Mouse (Mus musculus) bone marrow macrophage, adult 2 months (primary cell): ENCODE results near the gene Cd80. TPM values are rescaled to one million over a fixed set of nuclear protein-coding genes. Genes with fewer than 3 reads are reported as not detected.

Experiments
- H3K27ac ChIP-seq: 2 replicates; pipeline ENCODE4 v1.5.1; 2012; ENCODE audit warnings: low read depth, low read length; ENCODE audit not compliant: insufficient read depth
- H3K4me1 ChIP-seq: 2 replicates; pipeline ENCODE4 v1.6.1; 2012; ENCODE audit warnings: low read length; ENCODE audit not compliant: control insufficient read depth, insufficient read depth
- H3K4me3 ChIP-seq: 2 replicates; pipeline ENCODE4 v1.5.1; 2012; ENCODE audit warnings: mild to moderate bottlenecking, low read length, moderate library complexity; ENCODE audit not compliant: insufficient read depth
- CTCF ChIP-seq: IDR thresholded peaks from 2 replicates; pipeline ENCODE4 v1.5.1; 2012; ENCODE audit warnings: low read depth, mild to moderate bottlenecking, low read length, moderate library complexity
- POLR2A ChIP-seq: IDR thresholded peaks from 2 replicates; pipeline ENCODE4 v1.6.1; 2012; ENCODE audit warnings: mild to moderate bottlenecking, low read depth, low read length, borderline replicate concordance
- polyA plus RNA-seq: library from polyadenylated mRNA; stranded (reverse); fragments of >200 nt; gene quantifications from 2 replicates; pipeline ENCODE4 v1.2.4, GENCODE M21; 2012; ENCODE audit not compliant: missing spikeins, insufficient read depth, insufficient read length

Gene Cd80
- polyA plus RNA-seq, 1 experiment = 8.9 TPM

- Histone ChIP-seq H3K4me3 (peak overlapping the region; percentile 49), H3K27ac (peak overlapping the region; percentile 80), H3K4me1 (peaks cover 38% of the 10 kb centered on the region)
- TF ChIP-seq POLR2A = no peak
- no peak for TF ChIP-seq CTCF
These were observed 3.4 kb downstream of the Cd80 start for GRCm38 (mm10) chr16:38458600-38459280.

GRCm38 (mm10) chr16:38459990-38460389 lies 4.6 kb downstream of the Cd80 start:
- Histone ChIP-seq H3K4me1 (peaks cover 35% of the 10 kb centered on the region), H3K4me3 (peak overlapping the region; percentile 13; the same call in 1 of the 2 replicates), H3K27ac (no peak overlapping the region)
- TF ChIP-seq CTCF = no peak
- no peak for TF ChIP-seq POLR2A

DNA sequence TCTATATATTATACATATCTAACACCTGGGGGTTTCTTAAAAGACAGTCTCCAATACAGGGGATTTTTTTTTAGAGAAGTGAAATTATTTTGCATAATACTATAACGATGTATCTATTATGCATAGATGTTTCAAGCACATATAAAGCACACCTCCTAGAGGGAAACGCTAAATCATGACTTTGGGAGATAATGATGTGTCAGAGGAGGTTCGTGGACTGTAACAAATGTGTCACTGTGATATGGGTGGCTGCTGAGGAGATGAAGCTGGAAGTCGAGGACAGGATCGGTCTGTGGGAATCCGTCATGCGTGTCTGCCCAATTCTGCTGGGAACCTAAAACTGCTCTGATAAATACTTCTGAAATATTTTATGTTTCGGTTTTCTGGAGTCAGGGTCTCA lies 6.4 kb downstream of the Cd80 start:
- peaks cover 24% of the 10 kb centered on the region for H3K4me1 ChIP-seq
- no peak overlapping the region for H3K4me3 ChIP-seq
- H3K27ac ChIP-seq = no peak overlapping the region
- TF ChIP-seq CTCF = no peak
- no peak for TF ChIP-seq POLR2A

- H3K27ac ChIP-seq = no peak overlapping the region
- TF ChIP-seq POLR2A = no peak
- TF ChIP-seq CTCF = no peak
- H3K4me3 ChIP-seq = no peak overlapping the region
- peaks cover 23% of the 10 kb centered on the region for H3K4me1 ChIP-seq
These were observed 6.8 kb downstream of the Cd80 start for GRCm38 (mm10) chr16:38462161-38462560.

- Histone ChIP-seq H3K4me3 (no peak overlapping the region), H3K27ac (no peak overlapping the region)
- no peak for TF ChIP-seq POLR2A
- no peak for TF ChIP-seq CTCF
These were observed 7.9 kb downstream of the Cd80 start for GRCm38 (mm10) chr16:38463305-38463704.

GRCm38 (mm10) chr16:38466089-38466488 lies 10.7 kb downstream of the Cd80 start:
- Histone ChIP-seq H3K27ac (no peak overlapping the region), H3K4me3 (no peak overlapping the region), H3K4me1 (peaks cover 5% of the 10 kb centered on the region)
- TF ChIP-seq CTCF (no peak), POLR2A (no peak)

More at GRCm38 (mm10) chr16:38463305-38463704, 7.9 kb downstream of the Cd80 start:
- H3K4me1 ChIP-seq = peaks cover 25% of the 10 kb centered on the region

DNA sequence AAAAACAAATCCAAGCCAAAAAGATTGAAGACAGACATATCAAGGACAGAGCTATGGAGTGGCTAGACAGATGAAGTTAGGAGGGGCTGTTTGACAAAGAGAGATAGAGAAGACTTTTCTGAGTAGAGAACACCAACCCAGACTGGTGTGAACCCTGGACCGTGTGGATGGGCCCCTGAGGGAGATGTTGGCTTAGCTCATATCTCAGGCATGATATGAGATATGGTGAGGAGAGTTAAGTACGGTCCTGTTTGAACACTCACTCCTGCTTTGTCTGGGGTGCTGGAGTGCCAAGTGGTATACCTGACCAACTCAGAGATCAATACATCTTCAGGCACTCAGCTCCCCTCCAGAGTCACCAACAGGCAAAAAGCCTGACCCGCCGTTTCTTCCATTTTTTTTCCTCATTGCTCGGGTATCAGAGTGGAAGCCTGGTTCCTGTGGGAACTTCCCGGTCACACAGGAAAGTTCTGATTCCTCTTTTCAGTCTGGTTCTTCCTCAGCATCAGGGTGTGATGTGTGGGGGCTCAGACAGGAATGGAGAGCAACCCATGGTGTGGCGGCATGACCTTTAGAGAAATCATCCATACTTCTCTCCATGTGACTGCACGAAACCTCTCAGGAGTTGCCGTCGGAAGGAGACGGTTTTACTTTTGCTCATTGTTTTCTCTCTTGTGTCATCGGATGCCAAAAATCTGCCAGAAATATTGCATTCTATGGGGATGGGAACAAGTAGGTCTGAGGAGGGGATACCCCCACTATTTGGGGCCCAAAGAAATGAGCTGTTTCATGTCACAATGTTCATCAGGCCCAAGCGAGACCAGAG lies 11.9 kb downstream of the Cd80 start:
- TF ChIP-seq POLR2A (no peak), CTCF (no peak)
- H3K4me1 ChIP-seq = peaks cover 4% of the 10 kb centered on the region

GRCm38 (mm10) chr16:38467917-38468705 lies 12.8 kb downstream of the Cd80 start:
- Histone ChIP-seq H3K4me1 (peaks cover 4% of the 10 kb centered on the region), H3K27ac (no peak overlapping the region), H3K4me3 (no peak overlapping the region)
- TF ChIP-seq POLR2A (no peak), CTCF (no peak)

More for the DNA sequence above, 11.9 kb downstream of the Cd80 start:
- Histone ChIP-seq H3K4me3 (no peak overlapping the region), H3K27ac (no peak overlapping the region)

DNA sequence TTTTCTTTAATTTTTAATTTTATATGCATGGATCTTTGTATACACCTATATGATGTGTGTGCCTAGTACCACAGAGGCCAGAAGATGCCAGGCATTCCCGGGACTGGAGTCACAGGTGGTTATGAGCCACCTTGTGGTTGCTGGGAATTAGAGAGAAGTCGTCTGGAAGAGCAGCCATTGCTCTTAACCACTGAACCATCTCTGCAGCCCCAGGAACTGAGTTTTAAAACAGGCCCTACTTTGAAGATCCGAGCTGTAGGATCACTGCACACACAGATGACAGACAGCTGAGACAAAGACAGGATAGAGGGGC lies 13.3 kb downstream of the Cd80 start:
- H3K4me1 ChIP-seq = peaks cover 4% of the 10 kb centered on the region
- H3K27ac ChIP-seq = no peak overlapping the region
- no peak for TF ChIP-seq CTCF
- TF ChIP-seq POLR2A = no peak
- no peak overlapping the region for H3K4me3 ChIP-seq
